Mouse (Mus musculus) neural tube, embryonic 13.5 days (tissue): ENCODE results near the gene Josd2. TPM values are rescaled to one million over a fixed set of nuclear protein-coding genes. Genes with fewer than 3 reads are reported as not detected.

Experiments
- microRNA-seq: library from miRNA; unstranded; fragments of <30 nt; microRNA quantifications from one replicate; pipeline ENCODE4, GENCODE M21; 2016
- polyA plus RNA-seq: library from polyadenylated mRNA; unstranded; fragments of >200 nt; fragmentation: Nextera tagmentation; extraction: Ambion mirVana; gene quantifications from 2 replicates; pipeline ENCODE4 v1.2.1, GENCODE M21; 2015

The Josd2 gene
- polyA plus RNA-seq, 1 experiment from 2014 or later, result 49.9 TPM

Small RNA genes within 50 kb of the gene (microRNA-seq; reads per million reads assigned to microRNA genes)
- gene Mir7052, result not detected

Other genes with a start within 250 kb of the Josd2 start
- gene Klk1, start 242.6 kb upstream of the Josd2 start, polyA plus RNA-seq, result not detected in 2 replicates
- not detected in 2 replicates for gene Gm36864, start 231.8 kb upstream of the Josd2 start, polyA plus RNA-seq
- 1.1 and 1.3 TPM in 2 replicates for gene 1700028J19Rik, start 221.3 kb upstream of the Josd2 start, polyA plus RNA-seq
- 180 and 187 TPM in 2 replicates for gene 2410002F23Rik, start 221.3 kb upstream of the Josd2 start, polyA plus RNA-seq
- not detected in 2 replicates for gene Acp4, start 210.6 kb upstream of the Josd2 start, polyA plus RNA-seq
- gene Gm15517, start 206.5 kb upstream of the Josd2 start, polyA plus RNA-seq, result not detected in 2 replicates
- 2.8 TPM in 2 replicates for gene Clec11a, start 161.1 kb upstream of the Josd2 start, polyA plus RNA-seq
- 26.5 and 27.7 TPM in 2 replicates for gene Shank1, start 157.7 kb upstream of the Josd2 start, polyA plus RNA-seq
- gene Syt3, start 83.9 kb upstream of the Josd2 start, polyA plus RNA-seq, result 24.9 and 28.4 TPM in 2 replicates
- gene 1700008O03Rik, start 82.2 kb upstream of the Josd2 start, polyA plus RNA-seq, result 1.0 and 1.5 TPM in 2 replicates
- gene Lrrc4b, start 39.0 kb upstream of the Josd2 start, polyA plus RNA-seq, result 11.3 and 13.3 TPM in 2 replicates
- 1.6 and 2.9 TPM in 2 replicates for gene Aspdh, start 2.6 kb upstream of the Josd2 start, polyA plus RNA-seq
- 139 TPM in 2 replicates for gene Emc10, start 28.5 kb downstream of the Josd2 start, polyA plus RNA-seq
- gene Fam71e1, start 28.6 kb downstream of the Josd2 start, polyA plus RNA-seq, result 23.0 and 29.8 TPM in 2 replicates
- 0.08 and 0.22 TPM in 2 replicates for gene Mybpc2, start 56.7 kb downstream of the Josd2 start, polyA plus RNA-seq
- gene Spib, start 64.1 kb downstream of the Josd2 start, polyA plus RNA-seq, result 0.13 TPM in 1 of 2 replicates, not detected in the other
- 22.5 and 22.7 TPM in 2 replicates for gene Pold1, start 80.9 kb downstream of the Josd2 start, polyA plus RNA-seq
- 60.1 and 65.2 TPM in 2 replicates for gene Nr1h2, start 86.0 kb downstream of the Josd2 start, polyA plus RNA-seq
- 1.2 and 1.6 TPM in 2 replicates for gene Napsa, start 104.4 kb downstream of the Josd2 start, polyA plus RNA-seq
- gene Kcnc3, start 122.7 kb downstream of the Josd2 start, polyA plus RNA-seq, result 4.7 and 5.2 TPM in 2 replicates
- gene Myh14, start 202.9 kb downstream of the Josd2 start, polyA plus RNA-seq, result 1.9 and 2.6 TPM in 2 replicates
- gene Izumo2, start 240.8 kb downstream of the Josd2 start, polyA plus RNA-seq, result not detected in 2 replicates